Mouse (Mus musculus) midbrain, embryonic 15.5 days (tissue): ENCODE data around the gene Hspa1l. TPM values are rescaled to one million over a fixed set of nuclear protein-coding genes. Genes with fewer than 3 reads are reported as not detected.

Experiments used
- ATAC-seq: fragments of 200-750 bp; cut with Nextera tagmentation; replicated peaks from 2 replicates; pipeline ENCODE4 v1.8.0; 2017; ENCODE audit warnings: moderate TSS enrichment
- H3K27ac ChIP-seq: fragments of 300-500 bp; sonication (generic); 2 replicates; pipeline ENCODE4 v1.5.1; 2015; ENCODE audit warnings: mild to moderate bottlenecking, inconsistent platforms
- H3K27me3 ChIP-seq: fragments of 300-500 bp; sonication (generic); replicated peaks from 2 replicates; pipeline ENCODE4 v1.6.1; 2015; ENCODE audit warnings: inconsistent platforms
- H3K36me3 ChIP-seq: fragments of 300-500 bp; sonication (generic); replicated peaks from 2 replicates; pipeline ENCODE4 v1.6.1; 2015; ENCODE audit warnings: inconsistent platforms
- H3K4me1 ChIP-seq: fragments of 300-500 bp; sonication (generic); 2 replicates; pipeline ENCODE4 v1.6.1; 2015; ENCODE audit warnings: inconsistent platforms
- H3K4me2 ChIP-seq: fragments of 300-500 bp; sonication (generic); 2 replicates; pipeline ENCODE4 v1.6.1; 2015; ENCODE audit warnings: inconsistent platforms, mild to moderate bottlenecking, moderate library complexity
- H3K4me3 ChIP-seq: fragments of 300-500 bp; sonication (generic); 2 replicates; pipeline ENCODE4 v1.5.1; 2015; ENCODE audit warnings: mild to moderate bottlenecking, inconsistent platforms
- H3K9ac ChIP-seq: fragments of 300-500 bp; sonication (generic); 2 replicates; pipeline ENCODE4 v1.6.1; 2015; ENCODE audit warnings: mild to moderate bottlenecking, inconsistent platforms
- H3K9me3 ChIP-seq: fragments of 300-500 bp; sonication (generic); 2 replicates; pipeline ENCODE4 v1.6.1; 2016; ENCODE audit warnings: inconsistent platforms
- WGBS: fragments of 180-500 bp; shearing (Covaris S2); methylation state at CpG from one replicate; pipeline ENCODE4 v1.1.7; 2015; ENCODE audit warnings: mixed read lengths; 5-methylcytosine and 5-hydroxymethylcytosine counted together
- polyA plus RNA-seq: library from polyadenylated mRNA; unstranded; fragments of >200 nt; fragmentation: Nextera tagmentation; extraction: Ambion mirVana; gene quantifications from 2 replicates; pipeline ENCODE4 v1.2.1, GENCODE M21; 2015

Hspa1l gene
- polyA plus RNA-seq, 1 experiment from 2014 or later: 1.2 TPM

GRCm38 (mm10) chr17:35016376-35016775, 43.9 kb downstream of the Hspa1l start, which contains the start of gene Vwa7:
Vwa7 (plus strand) TSS chr17:35016579.
- H3K27ac ChIP-seq: no peak within 1 kb of the TSS
- peaks cover 5% of the 10 kb centered on the region for H3K4me1 ChIP-seq
- ATAC-seq: 0 out of 2 replicates have a peak, but pooled peaks have one; percentile 28
- H3K27me3 ChIP-seq: no peaks in the 10 kb centered on the region
- H3K4me3 ChIP-seq: no peak within 1 kb of the TSS
- H3K36me3 ChIP-seq: peaks cover 30% of the 10 kb centered on the region
- WGBS: 56% methylated on average over 12 of the region's 12 CpGs
- H3K4me2 ChIP-seq: no peak within 1 kb of the TSS
- no peaks in the 10 kb centered on the region for H3K9me3 ChIP-seq
- H3K9ac ChIP-seq: no peak within 1 kb of the TSS

- Histone ChIP-seq H3K27ac (no peak overlapping the region), H3K4me3 (no peak overlapping the region), H3K4me2 (no peak overlapping the region), H3K4me1 (peaks cover 9% of the 10 kb centered on the region), H3K27me3 (no peaks in the 10 kb centered on the region), H3K9ac (no peak overlapping the region), H3K36me3 (peaks cover 23% of the 10 kb centered on the region), H3K9me3 (no peaks in the 10 kb centered on the region)
- WGBS: 83% methylated on average over 10 of the region's 10 CpGs
- ATAC-seq: no peak
These were observed 44.5 kb downstream of the Hspa1l start for GRCm38 (mm10) chr17:35016791-35017705.

- Histone ChIP-seq H3K9ac (no peak overlapping the region), H3K36me3 (peaks cover 17% of the 10 kb centered on the region; the same call in 1 of the 2 replicates)
These were observed 45.2 kb downstream of the Hspa1l start for GRCm38 (mm10) chr17:35017706-35018030.

GRCm38 (mm10) chr17:35018171-35018570, 45.7 kb downstream of the Hspa1l start:
- Histone ChIP-seq H3K27me3 (no peaks in the 10 kb centered on the region), H3K9me3 (no peaks in the 10 kb centered on the region), H3K27ac (no peak overlapping the region), H3K36me3 (peaks cover 13% of the 10 kb centered on the region; the same call in 1 of the 2 replicates), H3K4me1 (peaks cover 9% of the 10 kb centered on the region), H3K9ac (no peak overlapping the region), H3K4me3 (no peak overlapping the region), H3K4me2 (no peak overlapping the region)
- 85% methylated on average over 3 of the region's 3 CpGs for WGBS
- no peak for ATAC-seq

More at GRCm38 (mm10) chr17:35017706-35018030, 45.2 kb downstream of the Hspa1l start:
- Histone ChIP-seq H3K27ac (no peak overlapping the region), H3K4me2 (no peak overlapping the region), H3K27me3 (no peaks in the 10 kb centered on the region), H3K4me1 (peaks cover 9% of the 10 kb centered on the region), H3K4me3 (no peak overlapping the region), H3K9me3 (no peaks in the 10 kb centered on the region)
- no peak for ATAC-seq
- WGBS: 75% methylated on average over 14 of the region's 14 CpGs

GRCm38 (mm10) chr17:35019894-35020293, 47.4 kb downstream of the Hspa1l start:
- H3K4me2 ChIP-seq: no peak overlapping the region
- no peak overlapping the region for H3K27ac ChIP-seq
- no peak overlapping the region for H3K4me3 ChIP-seq
- H3K4me1 ChIP-seq: peaks cover 9% of the 10 kb centered on the region
- no peak for ATAC-seq
- no peaks in the 10 kb centered on the region; the same call in 1 of the 2 replicates for H3K36me3 ChIP-seq
- H3K9me3 ChIP-seq: no peaks in the 10 kb centered on the region
- 78% methylated on average over 11 of the region's 11 CpGs for WGBS
- no peaks in the 10 kb centered on the region for H3K27me3 ChIP-seq
- H3K9ac ChIP-seq: no peak overlapping the region

- Histone ChIP-seq H3K4me3 (no peak overlapping the region), H3K9ac (no peak overlapping the region), H3K36me3 (no peaks in the 10 kb centered on the region; the same call in 1 of the 2 replicates), H3K4me1 (peaks cover 9% of the 10 kb centered on the region), H3K27ac (no peak overlapping the region), H3K4me2 (no peak overlapping the region), H3K27me3 (no peaks in the 10 kb centered on the region), H3K9me3 (no peaks in the 10 kb centered on the region)
- ATAC-seq: no peak
- WGBS: 82% methylated on average over 8 of the region's 8 CpGs
These were observed 48.0 kb downstream of the Hspa1l start for GRCm38 (mm10) chr17:35020551-35020950.

- ATAC-seq: peak; percentile 30; the same call in 1 of the 2 replicates
- H3K4me3 ChIP-seq: no peak overlapping the region
- H3K36me3 ChIP-seq: no peaks in the 10 kb centered on the region
- peaks cover 8% of the 10 kb centered on the region for H3K4me1 ChIP-seq
- H3K9me3 ChIP-seq: no peaks in the 10 kb centered on the region
- no peak overlapping the region for H3K27ac ChIP-seq
- H3K9ac ChIP-seq: no peak overlapping the region
- 4% methylated on average over 17 of the region's 17 CpGs for WGBS
- no peaks in the 10 kb centered on the region for H3K27me3 ChIP-seq
- peak overlapping the region; percentile 31; the same call in 1 of the 2 replicates for H3K4me2 ChIP-seq
These were observed 48.8 kb downstream of the Hspa1l start for GRCm38 (mm10) chr17:35021163-35021808.

- no peaks in the 10 kb centered on the region for H3K36me3 ChIP-seq
- no peaks in the 10 kb centered on the region for H3K9me3 ChIP-seq
- peaks cover 6% of the 10 kb centered on the region for H3K4me1 ChIP-seq
- WGBS: 47% methylated on average over 6 of the region's 6 CpGs
- no peak for ATAC-seq
- no peak overlapping the region for H3K9ac ChIP-seq
- H3K27ac ChIP-seq: no peak overlapping the region
- no peak overlapping the region for H3K4me3 ChIP-seq
- no peaks in the 10 kb centered on the region for H3K27me3 ChIP-seq
- no peak overlapping the region for H3K4me2 ChIP-seq
These were observed 49.5 kb downstream of the Hspa1l start for GRCm38 (mm10) chr17:35021842-35022477.

- 93% methylated on average over 8 of the region's 8 CpGs for WGBS
- peaks cover 8% of the 10 kb centered on the region for H3K4me1 ChIP-seq
These were observed 50.1 kb downstream of the Hspa1l start for GRCm38 (mm10) chr17:35022541-35023060.

GRCm38 (mm10) chr17:35023221-35023620, 50.7 kb downstream of the Hspa1l start:
- Histone ChIP-seq H3K27me3 (no peaks in the 10 kb centered on the region), H3K9ac (no peak overlapping the region), H3K4me1 (peaks cover 8% of the 10 kb centered on the region), H3K4me2 (no peak overlapping the region), H3K36me3 (no peaks in the 10 kb centered on the region), H3K4me3 (no peak overlapping the region), H3K27ac (no peak overlapping the region), H3K9me3 (no peaks in the 10 kb centered on the region)
- WGBS: 83% methylated on average over 5 of the region's 5 CpGs
- no peak for ATAC-seq

More at GRCm38 (mm10) chr17:35022541-35023060, 50.1 kb downstream of the Hspa1l start:
- no peaks in the 10 kb centered on the region for H3K9me3 ChIP-seq
- H3K4me2 ChIP-seq: no peak overlapping the region
- no peaks in the 10 kb centered on the region for H3K27me3 ChIP-seq
- no peak overlapping the region for H3K4me3 ChIP-seq
- no peak for ATAC-seq
- H3K9ac ChIP-seq: no peak overlapping the region
- H3K27ac ChIP-seq: no peak overlapping the region
- H3K36me3 ChIP-seq: no peaks in the 10 kb centered on the region

- no peak overlapping the region for H3K4me2 ChIP-seq
- H3K9me3 ChIP-seq: no peaks in the 10 kb centered on the region
- no peaks in the 10 kb centered on the region for H3K27me3 ChIP-seq
- no peak overlapping the region for H3K4me3 ChIP-seq
- H3K36me3 ChIP-seq: no peaks in the 10 kb centered on the region
- H3K9ac ChIP-seq: no peak overlapping the region
- H3K27ac ChIP-seq: no peak overlapping the region
- no peak for ATAC-seq
- 81% methylated on average over 4 of the region's 4 CpGs for WGBS
- H3K4me1 ChIP-seq: peaks cover 8% of the 10 kb centered on the region
These were observed 51.3 kb downstream of the Hspa1l start for GRCm38 (mm10) chr17:35023756-35024155.

- H3K27me3 ChIP-seq: no peaks in the 10 kb centered on the region
- no peak overlapping the region for H3K4me2 ChIP-seq
- no peaks in the 10 kb centered on the region for H3K36me3 ChIP-seq
- no peak overlapping the region for H3K9ac ChIP-seq
- H3K4me3 ChIP-seq: no peak overlapping the region
- 74% methylated on average over 13 of the region's 13 CpGs for WGBS
- no peak for ATAC-seq
- peaks cover 8% of the 10 kb centered on the region for H3K4me1 ChIP-seq
- no peak overlapping the region for H3K27ac ChIP-seq
- no peaks in the 10 kb centered on the region for H3K9me3 ChIP-seq
These were observed 51.8 kb downstream of the Hspa1l start for GRCm38 (mm10) chr17:35024261-35024660.
